Mouse (Mus musculus) liver, adult 2 months (tissue): ENCODE measurements around the gene Fem1a.

ENCODE experiments used
- CTCF ChIP-seq: fragments of 200-500 bp; IDR thresholded peaks from 2 replicates; pipeline ENCODE4 v1.5.1; 2011; ENCODE audit warnings: low read depth, low read length, control low read depth
- POLR2A ChIP-seq: fragments of 200-500 bp; IDR thresholded peaks from 2 replicates; pipeline ENCODE4 v1.6.1; 2011; ENCODE audit warnings: low read length, control low read depth; ENCODE audit not compliant: insufficient read depth; ENCODE audit errors: extremely low read depth

DNA sequence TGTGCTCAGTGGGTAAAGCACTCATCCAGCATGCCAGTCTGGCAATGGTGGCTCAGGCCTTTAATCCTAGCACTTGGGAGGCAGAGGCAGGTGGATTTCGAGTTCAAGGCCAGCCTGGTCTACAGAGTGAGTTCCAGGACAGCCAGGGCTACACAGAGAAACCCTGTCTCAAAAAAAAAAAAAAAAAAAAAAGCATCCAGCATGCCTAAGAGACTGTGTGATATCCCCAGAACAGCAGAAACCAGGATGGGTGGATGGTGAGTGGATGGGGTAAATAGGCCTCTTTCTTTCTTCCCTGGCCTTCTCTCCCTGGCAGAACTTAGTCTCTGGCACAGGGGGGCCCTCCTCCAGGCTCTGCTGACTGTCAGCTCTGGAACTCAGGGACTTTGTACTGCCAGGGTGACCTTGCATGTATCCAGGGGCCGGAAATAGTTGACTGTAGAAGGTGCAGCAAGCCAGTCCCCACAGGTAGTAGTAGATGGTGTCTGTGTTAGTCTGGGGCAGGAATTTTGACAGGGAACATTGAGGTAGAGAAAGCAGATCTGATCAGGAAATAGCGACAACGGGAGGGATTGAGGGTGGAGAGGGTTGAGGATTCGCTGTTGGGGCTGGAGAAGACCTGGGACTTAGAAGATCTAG, 19.4 kb downstream of the Fem1a start:
- TF ChIP-seq CTCF (no peak), POLR2A (no peak)
